Comparison of ENCODE assay signal across 17 mouse cellular contexts in genomic region chr19:17344881-17345280, GRCm38 (mm10). TPM values are rescaled to one million over a fixed set of nuclear protein-coding genes. Genes with fewer than 3 reads are reported as not detected.
DNase-seq lines count a peak whose midpoint lies in the region; ATAC-seq lines count a peak whose summit lies in the region.
"Had no signal": no experiment of that assay in that cellular context is flagged by ENCODE, and none has a peak within 500 bp of the region (broad histone marks: within the 10 kb centered on the region; RNA-seq: fewer than 3 reads in every experiment).

No protein-coding gene starts in this region.

- ATAC-seq in megakaryocyte-erythroid progenitor cell, adult 5-6 weeks (replicated peaks; ENCODE audit: low FRiP score, low TSS enrichment, poor library complexity, severe bottlenecking): peak; percentile 52; the same call in 1 of the 2 replicates
- ATAC-seq: forebrain, postnatal 0 days had no signal

- DNase-seq in heart, adult 11 months: peak; percentile 72
- no peak for DNase-seq in heart, postnatal 10 days
- DNase-seq in lung, postnatal 36 days: peak; percentile 21
- DNase-seq in lung, postnatal 10 days: no peak
- no peak for DNase-seq in right cerebral cortex, adult 2 months (ENCODE audit: low spot score in 2 of 2)
- no peak for DNase-seq in kidney, postnatal 25 days
- DNase-seq: adrenal gland, postnatal 14 days; cerebellum, adult 11-12 months; cerebellum, adult 9-10 months; cerebellum, postnatal 25 days; forebrain, postnatal 0 days; gastrocnemius, adult 2 months; gastrocnemius, postnatal 25 days; heart, adult 18-20 months; heart, postnatal 14 days had no signal

- intact Hi-C loops in heart, postnatal 10 days (cut with DNase I): no loop called here

RNA-seq across cellular contexts. Expression of gene Gcnt1, which starts 27.8 kb away (rescaled TPM):
- 10 to 100 TPM; 11.4 to 13.6 TPM for total RNA-seq in heart, postnatal 10 days (2021)
- total RNA-seq in megakaryocyte-erythroid progenitor cell, adult 5-6 weeks (2014; fragmentation: Nextera tagmentation): 12.0 and 26.0 TPM in 2 replicates
- 18.0 and 23.7 TPM in 2 replicates for total RNA-seq in megakaryocyte-erythroid progenitor cell, adult 5-6 weeks (2017)
- total RNA-seq: MEL had no signal

RNA-seq across cellular contexts. Expression of gene Rfk, which starts 49.0 kb away (rescaled TPM):
- total RNA-seq in heart, postnatal 10 days (2021): 10 to 100 TPM; 54.2 to 55.8 TPM
- total RNA-seq in megakaryocyte-erythroid progenitor cell, adult 5-6 weeks (2014; fragmentation: Nextera tagmentation): 51.3 and 62.6 TPM in 2 replicates
- total RNA-seq in megakaryocyte-erythroid progenitor cell, adult 5-6 weeks (2017): 49.0 and 49.4 TPM in 2 replicates

Comparison
In these comparisons a context has a peak if more than half of its experiments do, and no peak if none do; other contexts are left out.
1. DNase-seq: peak in heart, adult 11 months (single experiment) and lung, postnatal 36 days (single experiment); none in heart, postnatal 10 days (0 of 2), lung, postnatal 10 days (single experiment), right cerebral cortex, adult 2 months (0 of 2) and kidney, postnatal 25 days (0 of 2).